Mouse (Mus musculus) CH12.LX (cell line): Measurements from ENCODE around the gene Adora1. TPM values are rescaled to one million over a fixed set of nuclear protein-coding genes. Genes with fewer than 3 reads are reported as not detected.

ENCODE experiments used
- DNase-seq: peaks from one replicate; pipeline ENCODE4 v3.0.0-alpha.2; 2013; ENCODE audit errors: extremely low read depth
- H3K27ac ChIP-seq: 2 replicates; pipeline ENCODE4 v1.5.1; 2012; ENCODE audit warnings: low read depth, mild to moderate bottlenecking, control low read depth, moderate library complexity; ENCODE audit not compliant: insufficient read depth
- H3K27me3 ChIP-seq: replicated peaks from 2 replicates; pipeline ENCODE3; 2012; ENCODE audit warnings: inconsistent platforms
- H3K36me3 ChIP-seq, 2 experiments: replicated peaks in 1 of 2; 2 replicates each; pipeline versions ENCODE3 to v1.6.1; 2012; ENCODE audit warnings: inconsistent platforms in 1 of 2, low read length in 1 of 2, mild to moderate bottlenecking in 1 of 2, mixed read lengths in 1 of 2, moderate library complexity in 1 of 2; ENCODE audit not compliant: control insufficient read depth in 1 of 2, insufficient read depth in 1 of 2
- H3K4me1 ChIP-seq, 2 experiments: 2 replicates each; pipeline ENCODE4 v1.6.1; 2012; ENCODE audit warnings: inconsistent platforms in 1 of 2, moderate library complexity in 1 of 2; ENCODE audit not compliant: insufficient read depth in 2 of 2, control insufficient read depth in 1 of 2
- H3K4me2 ChIP-seq: 2 replicates; pipeline ENCODE4 v1.6.1; 2012; ENCODE audit warnings: low read depth, mild to moderate bottlenecking, control low read depth; ENCODE audit not compliant: poor library complexity, insufficient read depth, severe bottlenecking
- H3K4me3 ChIP-seq, 3 experiments: fragments of 150-350 bp in 1 of 3; sonication (generic) in 1 of 3; replicated peaks in 1 of 3; 2 replicates each; pipeline versions ENCODE3 to v1.5.1; 2011 to 2012; ENCODE audit warnings: low read depth in 2 of 3, low read length in 2 of 3, mild to moderate bottlenecking in 2 of 3, moderate library complexity in 2 of 3, control low read depth in 1 of 3, improper control_type of control experiment in 1 of 3, inconsistent platforms in 1 of 3, mixed read lengths in 1 of 3; ENCODE audit not compliant: poor library complexity in 1 of 3
- H3K79me2 ChIP-seq: replicated peaks from 2 replicates; pipeline ENCODE4 v1.6.1; 2012; ENCODE audit warnings: mild to moderate bottlenecking, moderate library complexity; ENCODE audit not compliant: control insufficient read depth, poor library complexity, insufficient read depth, severe bottlenecking; ENCODE audit errors: extremely low read depth
- H3K9ac ChIP-seq: 2 replicates; pipeline ENCODE4 v1.6.1; 2012; ENCODE audit warnings: low read depth, mild to moderate bottlenecking, control low read depth, moderate library complexity; ENCODE audit not compliant: insufficient read depth
- H3K9me3 ChIP-seq: replicated peaks from 2 replicates; pipeline ENCODE3; 2012; ENCODE audit warnings: low read length, inconsistent platforms, mixed read lengths
- CHD1 ChIP-seq: IDR thresholded peaks from 2 replicates; pipeline ENCODE4 v1.6.1; 2012; ENCODE audit warnings: low read depth, low read length, improper control_type of control experiment, inconsistent platforms
- CHD2 ChIP-seq: IDR thresholded peaks from 2 replicates; pipeline ENCODE4 v1.6.1; 2011; ENCODE audit warnings: low read length, improper control_type of control experiment
- CTCF ChIP-seq, 2 experiments: IDR thresholded peaks in 1 of 2; conservative IDR thresholded peaks in 1 of 2; 2 replicates each; pipeline ENCODE4 v1.5.1; 2011 to 2012; ENCODE audit warnings: low read depth in 2 of 2, low read length in 2 of 2, improper control_type of control experiment in 1 of 2, inconsistent platforms in 1 of 2, mild to moderate bottlenecking in 1 of 2, moderate library complexity in 1 of 2
- E2F4 ChIP-seq: IDR thresholded peaks from 2 replicates; pipeline ENCODE4 v1.6.1; 2011; ENCODE audit warnings: low read depth, low read length, improper control_type of control experiment; ENCODE audit not compliant: insufficient replicate concordance
- ELF1 ChIP-seq: IDR thresholded peaks from 2 replicates; pipeline ENCODE4 v1.6.1; 2014; ENCODE audit warnings: low read depth, mild to moderate bottlenecking, inconsistent platforms, low read length, improper control_type of control experiment
- ETS1 ChIP-seq: conservative IDR thresholded peaks from 2 replicates; pipeline ENCODE4 v1.6.1; 2012; ENCODE audit warnings: low read depth, mild to moderate bottlenecking, inconsistent platforms, low read length, improper control_type of control experiment, moderate library complexity
- HCFC1 ChIP-seq: IDR thresholded peaks from 2 replicates; pipeline ENCODE4 v1.6.1; 2012; ENCODE audit warnings: low read depth, mild to moderate bottlenecking, inconsistent platforms, low read length, improper control_type of control experiment
- JUND ChIP-seq: conservative IDR thresholded peaks from 2 replicates; pipeline ENCODE4 v1.6.1; 2011; ENCODE audit warnings: low read depth, low read length, improper control_type of control experiment
- KAT2A ChIP-seq: IDR thresholded peaks from 2 replicates; pipeline ENCODE4 v1.6.1; 2012; ENCODE audit warnings: low read length, improper control_type of control experiment, inconsistent platforms; ENCODE audit not compliant: insufficient replicate concordance
- MAFK ChIP-seq: IDR thresholded peaks from 2 replicates; pipeline ENCODE4 v1.6.1; 2011; ENCODE audit warnings: low read length, improper control_type of control experiment; ENCODE audit not compliant: insufficient replicate concordance
- MAX ChIP-seq: IDR thresholded peaks from 2 replicates; pipeline ENCODE4 v1.6.1; 2011; ENCODE audit warnings: low read length, improper control_type of control experiment
- MAZ ChIP-seq: IDR thresholded peaks from 2 replicates; pipeline ENCODE4 v1.6.1; 2012; ENCODE audit warnings: low read depth, mild to moderate bottlenecking, inconsistent platforms, low read length, improper control_type of control experiment, moderate library complexity
- MEF2A ChIP-seq: IDR thresholded peaks from 2 replicates; pipeline ENCODE4 v1.6.1; 2014; ENCODE audit warnings: low read depth, mild to moderate bottlenecking, inconsistent platforms, low read length, improper control_type of control experiment, borderline replicate concordance
- MXI1 ChIP-seq: IDR thresholded peaks from 2 replicates; pipeline ENCODE4 v1.6.1; 2011; ENCODE audit warnings: mild to moderate bottlenecking, low read depth, low read length, improper control_type of control experiment
- NRF1 ChIP-seq: IDR thresholded peaks from 2 replicates; pipeline ENCODE4 v1.6.1; 2014; ENCODE audit warnings: low read depth, mild to moderate bottlenecking, inconsistent platforms, low read length, improper control_type of control experiment, moderate library complexity
- PAX5 ChIP-seq: IDR thresholded peaks from 2 replicates; pipeline ENCODE4 v1.6.1; 2012; ENCODE audit warnings: low read length, inconsistent platforms, mixed read lengths
- POLR2A ChIP-seq: IDR thresholded peaks from 2 replicates; pipeline ENCODE4 v1.6.1; 2011; ENCODE audit warnings: low read depth, mild to moderate bottlenecking, improper control_type of control experiment, low read length
- POLR2AphosphoS2 ChIP-seq: IDR thresholded peaks from 2 replicates; pipeline ENCODE4 v1.6.1; 2011; ENCODE audit warnings: low read depth, low read length, improper control_type of control experiment
- RAD21 ChIP-seq: IDR thresholded peaks from 2 replicates; pipeline ENCODE4 v1.6.1; 2011; ENCODE audit warnings: low read depth, mild to moderate bottlenecking, low read length, improper control_type of control experiment, moderate library complexity
- SIN3A ChIP-seq: IDR thresholded peaks from 2 replicates; pipeline ENCODE4 v1.6.1; 2012; ENCODE audit warnings: low read length, improper control_type of control experiment, inconsistent platforms
- SMC3 ChIP-seq: IDR thresholded peaks from 2 replicates; pipeline ENCODE4 v1.6.1; 2011; ENCODE audit warnings: low read depth, low read length, improper control_type of control experiment
- TBP ChIP-seq: conservative IDR thresholded peaks from 2 replicates; pipeline ENCODE4 v1.6.1; 2011; ENCODE audit warnings: low read depth, low read length, improper control_type of control experiment
- UBTF ChIP-seq: IDR thresholded peaks from 2 replicates; pipeline ENCODE4 v1.6.1; 2012; ENCODE audit warnings: low read depth, mild to moderate bottlenecking, inconsistent platforms, low read length, improper control_type of control experiment, moderate library complexity
- USF1 ChIP-seq: IDR thresholded peaks from 2 replicates; pipeline ENCODE4 v1.6.1; 2014; ENCODE audit warnings: low read depth, mild to moderate bottlenecking, inconsistent platforms, low read length, improper control_type of control experiment
- USF2 ChIP-seq: conservative IDR thresholded peaks from 2 replicates; pipeline ENCODE4 v1.6.1; 2011; ENCODE audit warnings: low read depth, low read length, improper control_type of control experiment
- ZC3H11A ChIP-seq: IDR thresholded peaks from 2 replicates; pipeline ENCODE4 v1.6.1; 2012; ENCODE audit warnings: low read depth, mild to moderate bottlenecking, inconsistent platforms, low read length, improper control_type of control experiment
- dilution Hi-C: fragments of 300-500 bp; cut with MboI; formaldehyde crosslinking; loops from 2 replicates; pipeline ENCODE4 v1.14.3; 2020; ENCODE audit warnings: low sequenced_read_pairs; ENCODE audit not compliant: extremely low pct_unique_long_range_greater_than_20kb, extremely low pct_ligation_motif_present
- in situ Hi-C: fragments of 300-500 bp; cut with MboI; formaldehyde crosslinking; loops from 3 replicates; pipeline ENCODE4 v1.14.3; 2019; ENCODE audit warnings: low sequenced_read_pairs, low pct_ligation_motif_present, low pct_unique_long_range_greater_than_20kb, mixed read lengths
- polyA plus RNA-seq: library from polyadenylated mRNA; unstranded; fragments of >175 nt; gene quantifications from 2 replicates; pipeline ENCODE4 v1.2.1, GENCODE M21; 2012; ENCODE audit warnings: low read depth; ENCODE audit not compliant: insufficient read length
- total RNA-seq, 2 experiments: library from RNA; depleted of rRNA; stranded (reverse); fragments of 300-350 nt in 1 of 2; fragments of >200 nt in 1 of 2; gene quantifications; 2 replicates each; pipeline ENCODE4 v1.2.3; 2012 to 2014

The Adora1 gene
- total and polyA plus RNA-seq, 3 experiments, result 0.20 TPM; not detected in 2

DNA sequence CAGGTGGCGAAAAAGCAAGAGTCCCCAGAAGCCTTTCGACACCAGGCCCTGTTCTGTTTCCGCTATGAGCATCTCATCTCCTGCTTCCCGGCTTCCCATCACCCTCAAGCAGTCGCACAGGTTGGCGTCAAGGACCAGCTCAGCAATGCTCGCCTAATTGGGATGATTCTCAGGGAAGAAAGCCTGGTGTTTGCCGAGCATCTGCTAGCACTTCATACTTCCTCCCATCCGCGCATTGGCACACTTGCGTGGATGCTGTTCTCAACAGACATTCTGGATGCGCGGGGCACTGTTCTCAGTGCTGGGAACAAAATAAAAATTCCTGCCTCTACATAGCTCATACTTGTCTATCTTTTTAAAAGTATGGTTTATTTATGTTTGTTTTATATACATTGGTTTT lies 31.0 kb downstream of the Adora1 start:
- Histone ChIP-seq H3K79me2 (no peaks in the 10 kb centered on the region), H3K36me3 (no peaks in the 10 kb centered on the region), H3K4me1 (peaks cover 4 to 62% of the 10 kb centered on the region in 2 experiments), H3K27me3 (no peaks in the 10 kb centered on the region), H3K27ac (no peak overlapping the region), H3K9me3 (peaks cover 9% of the 10 kb centered on the region), H3K4me3 (no peak overlapping the region), H3K4me2 (no peak overlapping the region), H3K9ac (no peak overlapping the region)
- DNase-seq, result no peak
- dilution Hi-C loops, result no loop called here
- TF ChIP-seq E2F4 (no peak), SIN3A (no peak), POLR2A (no peak), TBP (no peak), ETS1 (no peak), PAX5 (no peak), SMC3 (no peak), CHD2 (no peak), RAD21 (no peak), KAT2A (no peak), HCFC1 (no peak)
- in situ Hi-C loops, result no loop called here

DNA sequence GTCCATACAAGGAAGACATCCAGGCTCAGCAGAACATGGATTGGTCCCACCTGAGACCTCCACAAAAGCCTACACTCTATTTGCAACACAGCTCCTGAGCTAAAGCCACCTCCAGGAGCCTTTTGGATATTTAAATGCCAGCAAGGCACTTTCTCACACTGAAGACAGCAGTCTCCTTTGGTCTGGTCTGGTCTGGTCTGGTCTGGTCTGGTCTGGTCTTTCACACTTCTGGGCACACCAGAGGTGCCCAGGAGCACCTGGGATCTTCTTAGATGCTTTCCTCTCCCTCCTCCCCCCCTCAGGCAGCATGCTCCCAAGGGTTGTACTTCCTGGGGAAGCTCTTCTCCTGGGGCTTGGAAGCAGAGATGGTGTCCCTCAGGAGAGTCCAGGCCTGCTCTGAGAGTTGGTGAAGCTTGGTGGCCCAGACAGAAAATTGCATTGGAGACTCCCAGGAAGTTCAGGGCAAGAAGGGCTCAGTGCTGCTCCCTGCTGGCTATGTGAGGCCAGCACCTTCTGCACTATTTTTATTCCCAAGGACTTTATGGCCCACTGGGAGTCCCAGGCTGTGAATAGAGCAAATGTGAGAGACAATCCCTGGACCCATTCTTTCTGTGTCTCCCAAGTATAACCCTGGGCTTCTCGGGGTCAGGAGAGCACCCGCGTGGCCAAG lies 33.3 kb downstream of the Adora1 start:
- Histone ChIP-seq H3K4me1 (peaks cover 13 to 76% of the 10 kb centered on the region in 2 experiments), H3K9me3 (no peaks in the 10 kb centered on the region), H3K4me2 (no peak overlapping the region), H3K36me3 (no peaks in the 10 kb centered on the region), H3K79me2 (no peaks in the 10 kb centered on the region), H3K27me3 (no peaks in the 10 kb centered on the region), H3K27ac (no peak overlapping the region), H3K4me3 (no peak overlapping the region), H3K9ac (no peak overlapping the region)
- dilution Hi-C loops, result no loop called here
- DNase-seq, result peak; percentile 63
- in situ Hi-C loops, result no loop called here
- TF ChIP-seq PAX5 (no peak), E2F4 (no peak), USF2 (no peak), NRF1 (no peak), MAZ (no peak), ETS1 (no peak), CHD1 (no peak), POLR2A (no peak), TBP (no peak), POLR2AphosphoS2 (no peak), SIN3A (no peak), HCFC1 (no peak), CTCF (conservative IDR thresholded peaks at IDR 0.05 in 1 of 2, IDR thresholded peaks at IDR 0.05 in 1 of 2; ENCODE audit: low read depth in 2 of 2, low read length in 2 of 2) (peak; percentile 73 to 86; a peak in 3 of 4 replicates), UBTF (no peak), ELF1 (peak; percentile 46; the same call in 1 of the 2 replicates), MAFK (0 out of 2 replicates have a peak, but pooled peaks have one; percentile 10), MEF2A (0 out of 2 replicates have a peak, but pooled peaks have one; percentile 48), JUND (no peak), USF1 (no peak), MAX (no peak), SMC3 (peak; percentile 92), RAD21 (peak; percentile 58), MXI1 (no peak), ZC3H11A (no peak; the same call in 1 of the 2 replicates)
